Mouse (Mus musculus) adrenal gland, postnatal 4 days (tissue): ENCODE measurements around the gene Acot11. TPM values are rescaled to one million over a fixed set of nuclear protein-coding genes. Genes with fewer than 3 reads are reported as not detected.

ENCODE experiments used
- total RNA-seq, 2 experiments: library from RNA; stranded (reverse); gene quantifications; 2 replicates each; pipeline ENCODE4 v1.2.3; 2021

Acot11 gene
- total RNA-seq, 2 experiments from 2014 or later = 6.1 to 7.4 TPM

Other genes with a start within 250 kb of the Acot11 start
- gene Dhcr24, start 244.0 kb downstream of the Acot11 start, total RNA-seq = 10 to 100 TPM; 51.2 to 70.5 TPM
- under 1 TPM in 1 of 2 experiments, not detected in 1; 0.20 TPM for gene Lexm, start 187.8 kb downstream of the Acot11 start, total RNA-seq
- 1 to 10 TPM in 1 of 2 experiments, under 1 TPM in 1; 0.28 to 1.2 TPM for gene Ttc22, start 182.6 kb downstream of the Acot11 start, total RNA-seq
- 10 to 100 TPM in 1 of 2 experiments, 1 to 10 TPM in 1; 9.2 to 13.3 TPM for gene Pars2, start 153.9 kb downstream of the Acot11 start, total RNA-seq
- gene Ttc4, start 126.1 kb downstream of the Acot11 start, total RNA-seq = 10 to 100 TPM; 36.2 to 38.3 TPM
- 1 to 10 TPM; 2.7 to 3.2 TPM for gene Mroh7, start 74.1 kb downstream of the Acot11 start, total RNA-seq
- 1 to 10 TPM in 1 of 2 experiments, under 1 TPM in 1; 0.48 to 5.2 TPM for gene Fam151a, start 71.1 kb downstream of the Acot11 start, total RNA-seq
- 100 to 1,000 TPM in 1 of 2 experiments, 10 to 100 TPM in 1; 95.2 to 103 TPM for gene Ssbp3, start 105.7 kb upstream of the Acot11 start, total RNA-seq